Mouse (Mus musculus) inflammation-experienced regulatory T-cells, adult 6 months (primary cell): ENCODE data around the gene Mrtfb. TPM values are rescaled to one million over a fixed set of nuclear protein-coding genes. Genes with fewer than 3 reads are reported as not detected.

ENCODE experiments used
- ATAC-seq: one replicate; pipeline ENCODE4 v1.8.0; 2017
- polyA plus RNA-seq, 3 experiments: library from polyadenylated mRNA; unstranded; fragments of 100-300 nt; shearing (Covaris generic); gene quantifications; one replicate each; pipeline ENCODE4 v1.2.1; 2017

The Mrtfb gene
- polyA plus RNA-seq, 3 experiments from 2014 or later: 10.0 to 16.4 (median 14.8) TPM

DNA sequence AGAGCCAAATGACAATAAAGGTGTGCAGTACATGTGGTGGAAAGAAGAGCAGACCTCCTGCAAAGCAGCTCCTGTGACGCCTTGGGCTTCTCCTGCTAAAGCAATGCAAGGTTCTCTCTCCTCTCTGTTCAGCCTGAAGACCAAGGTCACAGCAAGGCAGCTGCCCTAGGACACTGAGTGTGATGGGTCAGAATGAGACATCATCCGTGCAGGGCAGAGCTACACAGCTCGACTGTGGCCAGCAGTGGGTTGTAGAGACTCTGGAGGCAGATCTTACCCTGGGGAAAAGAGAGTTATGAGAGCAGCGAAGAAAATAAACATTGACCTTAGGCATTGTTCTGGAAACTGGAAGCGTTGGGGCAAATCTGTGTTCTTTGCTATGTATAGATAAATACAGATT is 98.2 kb downstream of the Mrtfb start:
- no peak for ATAC-seq

DNA sequence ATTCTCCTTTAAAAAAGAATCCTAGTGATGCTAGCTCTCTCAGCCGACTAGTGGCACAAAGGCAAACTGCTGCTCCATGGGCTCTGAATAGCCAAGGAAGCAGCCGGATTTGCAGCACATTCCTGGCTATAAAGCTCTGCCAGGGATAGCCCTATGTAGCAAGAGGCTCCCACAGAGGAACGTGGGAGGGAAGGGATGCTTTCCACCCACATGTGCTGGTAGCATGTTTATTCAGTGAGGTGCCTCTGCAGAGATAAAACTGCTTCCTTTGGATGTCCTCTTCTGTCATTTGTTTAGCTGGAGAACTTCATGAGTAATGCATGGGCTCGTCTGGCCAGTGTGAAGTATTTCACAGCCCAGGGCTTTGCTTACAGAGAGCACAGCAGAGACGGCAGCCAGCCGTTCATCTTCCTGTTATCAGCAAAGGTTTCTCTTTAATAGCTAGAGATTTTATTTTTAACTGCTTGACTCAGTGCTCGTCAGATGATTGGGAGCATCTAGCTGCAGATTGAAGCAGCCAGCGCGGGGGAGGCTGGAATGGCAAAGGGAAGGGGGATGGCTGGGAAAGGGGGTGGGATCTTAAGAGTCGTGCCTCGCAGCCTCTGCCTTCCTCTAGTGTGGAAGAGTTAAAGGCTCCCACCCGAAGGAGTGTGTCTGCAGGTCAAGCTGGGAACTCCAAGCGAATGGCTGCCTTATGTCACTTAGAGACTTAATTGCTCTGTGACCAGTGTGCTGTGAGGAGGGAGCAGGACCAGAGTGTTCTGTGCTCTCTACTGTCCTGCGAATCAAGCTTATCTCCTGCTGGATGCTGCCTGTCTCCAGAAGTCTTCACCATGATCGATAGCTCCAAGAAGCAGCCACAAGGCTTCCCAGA is 101.8 kb downstream of the Mrtfb start:
- no peak for ATAC-seq

DNA sequence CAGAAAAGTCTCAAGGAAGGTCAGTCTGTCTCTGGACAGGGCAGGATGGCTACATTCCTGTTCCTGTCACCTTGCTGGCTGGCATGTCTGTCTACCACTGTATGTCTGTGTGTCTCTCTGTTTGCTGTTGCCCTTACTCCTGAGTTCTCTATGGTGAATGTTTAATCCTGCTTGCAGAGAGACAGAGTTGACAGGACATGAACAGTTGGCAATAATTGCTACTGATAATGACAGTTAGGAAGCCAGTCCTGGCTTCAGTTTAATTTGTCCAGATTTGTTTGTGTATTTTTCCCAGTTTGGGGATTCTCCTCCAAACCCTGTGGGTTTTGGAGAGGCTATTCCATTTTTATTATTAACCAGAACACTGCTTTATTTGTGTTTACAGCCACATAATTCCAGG is 102.5 kb downstream of the Mrtfb start:
- ATAC-seq: no peak

DNA sequence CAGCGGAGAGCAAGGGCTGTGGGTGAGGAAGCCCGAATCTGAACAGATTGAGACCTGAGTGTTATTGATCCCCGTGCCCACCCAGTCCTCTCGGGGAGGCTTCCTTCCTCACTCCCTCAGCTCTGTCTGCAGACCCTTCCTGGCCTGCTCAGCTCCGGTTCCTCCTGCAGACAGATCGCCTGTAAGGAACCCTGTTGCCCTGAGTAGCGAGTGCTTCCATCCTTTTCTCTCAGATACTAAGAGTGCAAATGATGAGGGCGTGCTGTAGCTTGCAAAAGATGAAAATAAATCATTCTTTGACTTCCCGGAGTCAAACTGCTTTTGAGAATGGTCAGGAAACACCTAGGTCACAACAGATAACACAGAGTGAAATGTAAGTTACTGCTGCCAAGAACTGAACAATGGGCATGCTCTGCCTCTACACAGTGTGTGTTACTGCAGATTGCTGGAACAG is 103.2 kb downstream of the Mrtfb start:
- ATAC-seq: no peak

DNA sequence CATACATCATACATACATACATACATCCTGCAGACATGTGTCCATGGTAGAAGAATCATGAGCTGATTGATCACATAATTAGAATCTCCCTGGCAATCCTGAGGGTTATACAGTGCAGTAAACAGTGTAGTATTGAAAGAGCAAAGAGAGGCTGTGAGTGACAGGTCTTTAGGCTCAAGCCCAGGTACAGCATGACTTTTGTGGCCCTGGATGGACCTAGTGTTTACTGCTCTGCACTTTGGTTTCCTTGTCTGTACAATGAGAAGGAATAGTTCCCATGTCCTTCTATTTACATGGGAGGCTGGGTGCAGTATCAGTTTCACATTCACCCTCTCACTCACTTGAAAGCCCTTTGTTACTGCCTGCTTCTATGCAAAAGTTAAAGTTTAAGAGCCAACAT is 103.9 kb downstream of the Mrtfb start:
- no peak for ATAC-seq

DNA sequence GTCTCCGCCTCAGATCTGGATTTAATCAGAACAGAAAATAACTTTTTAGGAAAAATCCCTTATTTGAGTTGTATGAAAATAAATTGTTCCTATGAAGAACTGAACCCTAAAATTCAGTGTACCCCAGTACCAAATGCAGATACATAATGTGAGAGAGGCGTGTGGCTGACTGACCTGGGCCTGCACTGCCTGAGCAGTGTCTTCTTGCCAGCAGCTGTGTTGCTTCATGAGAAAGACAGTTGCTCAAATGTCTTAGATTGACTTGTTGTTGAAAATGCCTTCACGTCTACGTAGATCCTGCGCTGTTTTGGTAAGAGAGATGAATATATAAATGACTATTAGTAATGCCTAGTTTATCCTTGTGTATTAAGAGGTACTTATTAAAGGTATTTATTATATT is 104.6 kb downstream of the Mrtfb start:
- no peak for ATAC-seq

DNA sequence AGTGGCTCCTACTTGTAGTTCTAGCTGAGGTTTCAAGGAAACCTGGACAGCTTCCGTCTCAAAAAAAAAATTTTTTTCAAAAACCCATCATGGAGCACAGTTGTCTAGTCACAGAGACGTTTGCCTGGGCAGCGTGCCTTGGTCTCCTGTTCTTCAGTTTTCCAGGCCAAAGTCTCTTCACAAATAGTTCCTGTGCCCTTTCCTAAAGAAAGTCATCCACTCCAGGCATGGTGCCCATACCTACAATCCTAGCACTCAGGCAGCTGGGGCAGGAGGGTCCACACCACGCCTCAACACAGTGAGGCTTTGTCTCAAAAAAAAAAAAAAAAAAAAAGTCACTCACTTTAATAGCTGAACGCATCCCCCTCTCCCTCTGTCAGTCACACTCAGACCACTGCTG is 106.9 kb downstream of the Mrtfb start:
- no peak for ATAC-seq

DNA sequence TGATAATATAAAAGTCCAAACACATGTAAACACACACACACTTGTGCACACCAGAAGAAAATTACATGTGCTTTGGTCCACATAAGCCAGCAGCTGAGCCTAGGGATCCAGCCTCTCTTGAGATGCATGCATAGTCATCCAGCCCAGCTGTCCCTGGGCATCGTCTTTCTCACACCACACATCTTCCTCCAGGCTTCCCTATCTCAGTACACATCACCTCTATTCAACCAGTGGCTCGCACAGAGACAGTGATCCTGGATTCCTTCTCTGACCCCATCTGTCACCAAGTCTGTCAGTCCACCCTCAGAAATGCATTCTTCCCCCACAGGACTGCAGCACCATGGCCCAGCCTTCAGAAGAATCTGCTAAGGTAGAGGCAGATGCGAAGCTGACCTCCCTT is 107.9 kb downstream of the Mrtfb start:
- no peak for ATAC-seq

DNA sequence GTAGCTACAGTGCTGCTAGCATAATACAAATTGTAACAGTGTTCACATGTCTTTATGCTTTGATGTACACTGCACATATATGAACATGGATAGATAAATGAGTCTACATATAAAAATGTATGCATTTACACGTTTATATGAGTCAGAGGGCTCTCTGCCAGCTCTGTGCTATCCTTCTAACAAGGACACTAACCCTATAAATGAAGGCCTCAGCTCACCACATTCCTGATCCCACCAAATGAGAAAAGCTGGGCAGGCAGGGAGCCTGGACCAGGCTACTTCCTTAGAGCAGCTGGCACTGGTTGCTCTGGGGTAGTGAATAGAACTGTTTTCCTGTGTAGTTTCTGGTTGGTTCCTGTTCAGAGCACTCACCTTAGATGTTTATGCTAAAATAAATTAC is 110.0 kb downstream of the Mrtfb start:
- ATAC-seq: no peak

DNA sequence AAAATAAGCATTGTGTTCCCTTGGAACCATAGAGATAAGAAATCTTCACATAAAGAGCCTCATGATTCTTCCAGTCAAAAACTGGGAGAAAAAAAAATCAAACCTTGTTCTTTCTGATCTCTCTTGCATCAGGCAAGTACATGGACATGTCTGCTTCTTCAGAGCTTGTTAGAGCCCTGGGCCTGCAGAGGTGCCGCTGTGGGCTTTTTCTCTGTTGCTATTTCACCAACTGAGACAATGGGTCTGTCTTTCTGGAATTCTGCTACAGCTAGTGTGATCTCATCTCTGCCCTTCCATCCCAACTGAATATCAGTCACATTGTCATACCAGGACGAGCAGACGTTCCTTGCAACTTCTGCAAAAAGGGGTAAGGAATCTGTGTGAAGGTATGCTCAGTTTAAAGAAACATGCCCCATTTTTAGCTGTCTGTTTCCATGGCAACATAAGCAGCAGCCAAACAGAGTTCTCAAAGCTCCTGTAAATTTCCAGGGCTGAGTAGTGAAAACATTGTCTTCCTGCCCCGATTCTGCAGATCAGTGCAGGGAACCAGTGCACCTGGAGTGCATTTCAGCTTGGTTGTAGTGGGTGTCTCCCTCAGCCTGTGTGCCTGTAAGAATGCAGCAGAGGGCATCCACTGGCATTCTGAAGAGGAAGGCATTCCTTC is 110.7 kb downstream of the Mrtfb start:
- no peak for ATAC-seq

DNA sequence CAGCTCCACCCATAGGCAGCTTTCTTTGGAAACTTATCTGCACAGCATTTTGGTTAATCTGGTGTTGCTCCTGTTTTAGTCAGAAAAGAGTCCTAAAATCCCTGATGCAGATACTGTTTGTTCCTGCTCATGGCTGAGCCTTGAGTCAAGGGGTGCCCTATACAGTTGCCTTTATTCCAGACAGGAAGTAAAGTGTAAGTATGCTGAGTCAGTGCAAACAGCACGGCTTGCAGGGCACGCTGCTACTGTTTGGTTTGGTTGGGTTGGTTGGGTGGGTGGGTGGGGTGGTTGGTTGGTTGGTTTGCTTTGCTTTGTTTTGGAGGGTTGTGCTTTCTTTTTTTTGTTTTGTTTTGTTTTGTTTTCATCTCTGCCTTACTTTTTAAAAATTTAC is 111.2 kb downstream of the Mrtfb start:
- no peak for ATAC-seq

DNA sequence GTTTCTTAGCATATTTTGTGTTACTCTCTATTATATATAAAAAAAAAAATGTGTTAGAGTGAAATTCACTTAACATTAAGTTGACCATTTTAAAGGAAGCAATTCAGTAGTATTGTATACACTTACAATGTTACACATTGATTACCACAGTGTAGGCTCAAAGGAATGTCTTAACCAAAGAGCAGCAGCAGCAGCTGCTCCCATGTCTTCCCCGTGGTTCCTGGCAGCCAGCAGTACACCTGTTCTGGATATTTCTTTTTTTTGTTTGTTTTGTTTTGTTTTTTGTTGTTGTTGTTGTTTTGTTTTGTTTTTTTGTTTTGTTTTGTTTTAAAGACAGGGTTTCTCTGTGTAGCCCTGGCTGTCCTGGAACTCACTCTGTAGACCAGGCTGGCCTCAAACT is 112.4 kb downstream of the Mrtfb start:
- ATAC-seq: no peak

DNA sequence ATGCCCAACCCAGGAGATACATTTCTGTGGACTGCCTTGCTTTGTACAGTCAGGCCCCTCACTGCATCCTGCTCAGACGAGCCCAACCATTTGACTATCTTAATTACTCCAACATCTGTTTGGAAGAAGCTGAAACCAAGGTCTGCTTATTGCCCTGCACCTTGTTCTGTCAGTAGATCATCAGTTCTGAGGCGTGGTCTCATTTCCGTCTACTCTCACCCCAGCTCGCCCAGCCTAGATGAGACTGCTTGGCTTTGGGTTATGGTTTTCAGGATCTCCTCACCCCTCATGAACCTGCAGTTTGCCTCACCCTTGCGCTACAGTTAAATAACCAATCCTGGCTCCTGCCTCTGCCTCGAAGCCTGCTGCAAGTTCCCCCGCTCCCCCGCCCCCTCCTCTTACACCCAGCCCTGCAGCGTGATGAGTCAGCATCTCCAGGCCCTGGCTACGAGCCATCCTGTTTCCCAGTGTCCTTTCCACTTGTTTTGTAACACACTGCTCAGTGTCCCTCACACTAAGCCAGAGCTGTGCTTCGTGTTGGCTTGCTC is 115.5 kb downstream of the Mrtfb start:
- no peak for ATAC-seq

DNA sequence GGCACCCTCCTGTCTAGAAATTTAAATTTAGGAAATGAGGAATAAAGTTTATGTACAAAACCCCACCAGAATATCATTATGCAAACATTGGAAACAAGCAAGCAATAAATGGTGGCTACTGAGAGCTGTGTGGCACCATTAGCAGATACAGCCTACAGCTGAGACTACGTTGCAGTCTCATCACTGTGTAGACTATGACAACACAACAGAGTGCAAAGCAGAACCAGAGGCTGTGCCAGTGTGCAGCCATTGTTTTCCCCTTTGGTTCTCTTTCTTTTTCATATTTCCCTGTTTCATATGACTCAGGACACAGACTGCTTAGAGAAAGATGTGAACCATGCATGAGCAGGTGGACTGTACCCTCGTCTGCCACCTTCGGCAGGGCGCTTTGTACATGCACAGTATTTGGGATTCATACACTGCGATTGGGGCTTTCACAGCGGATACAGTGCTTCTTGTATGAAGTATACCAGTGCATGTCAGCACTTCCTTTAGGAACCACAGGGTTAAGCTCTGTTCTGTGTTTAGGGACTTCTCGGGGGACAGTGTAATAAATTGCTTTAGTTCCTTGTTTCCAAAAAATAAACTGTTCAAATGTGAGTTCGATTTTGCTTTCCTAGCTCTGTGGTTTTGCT is 116.7 kb downstream of the Mrtfb start:
- no peak for ATAC-seq

DNA sequence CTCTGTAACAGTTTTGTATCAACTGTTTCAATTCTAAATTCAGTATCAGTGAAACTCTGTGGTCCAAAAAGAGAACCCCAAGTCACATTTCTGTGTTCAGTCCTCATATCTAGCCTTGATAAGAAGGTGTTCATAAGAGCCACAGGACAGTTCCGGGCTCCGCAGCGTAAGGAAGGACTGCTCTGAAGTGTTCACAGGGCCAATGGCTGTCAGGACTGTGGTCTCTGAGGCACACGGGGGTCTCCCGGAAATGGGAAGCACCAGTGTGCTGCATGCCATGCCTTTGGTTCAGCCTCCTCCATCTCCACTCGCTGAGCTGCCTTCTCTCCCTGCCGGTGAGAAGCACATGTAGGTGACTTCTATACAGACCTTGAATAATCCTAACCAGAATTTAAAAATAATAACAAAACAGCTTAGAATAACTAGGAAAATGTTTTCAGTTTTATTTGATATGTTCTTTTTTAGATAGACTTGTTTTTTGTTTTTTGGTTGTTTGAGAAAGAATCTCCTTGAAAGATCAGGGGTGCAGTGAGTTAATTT is 120.7 kb downstream of the Mrtfb start:
- ATAC-seq: no peak

DNA sequence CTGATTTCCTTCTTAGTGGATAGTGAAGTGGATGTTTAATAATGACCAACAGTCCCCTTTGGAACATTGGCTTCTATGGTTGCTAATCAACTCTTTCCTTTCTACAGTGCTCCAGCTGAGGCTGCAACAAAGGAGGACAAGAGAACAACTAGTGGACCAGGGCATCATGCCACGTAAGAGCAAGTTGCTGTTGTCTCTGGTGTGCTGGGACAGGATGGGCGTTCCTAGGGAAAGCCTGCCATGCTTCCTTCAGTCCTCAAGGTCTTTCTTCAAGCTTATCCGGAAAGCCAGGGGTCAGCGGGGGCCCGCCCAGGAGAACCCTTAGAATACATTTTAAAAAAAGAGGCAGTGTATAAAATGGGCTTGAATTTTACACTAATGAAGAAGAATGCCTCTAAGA is 121.9 kb downstream of the Mrtfb start:
- ATAC-seq: no peak

DNA sequence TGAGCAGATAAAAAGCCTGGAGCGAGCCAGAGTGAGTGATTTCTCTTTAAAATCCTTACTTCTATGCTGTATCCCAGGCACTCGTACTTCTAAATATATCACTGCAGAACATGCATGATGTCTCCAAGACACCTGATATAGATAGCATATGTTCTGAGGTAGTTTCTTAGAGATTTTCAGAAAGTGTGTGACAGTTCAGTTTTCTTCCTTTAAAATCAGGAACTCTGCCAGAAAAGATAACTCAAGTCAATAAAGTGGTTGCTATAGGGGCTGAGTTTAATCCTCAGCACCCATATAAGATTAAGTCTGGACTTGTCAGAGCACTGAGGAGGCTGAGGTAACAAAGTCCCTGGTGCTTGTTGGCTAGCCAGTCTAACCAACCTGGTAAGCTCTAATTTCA is 123.6 kb downstream of the Mrtfb start:
- ATAC-seq: no peak

DNA sequence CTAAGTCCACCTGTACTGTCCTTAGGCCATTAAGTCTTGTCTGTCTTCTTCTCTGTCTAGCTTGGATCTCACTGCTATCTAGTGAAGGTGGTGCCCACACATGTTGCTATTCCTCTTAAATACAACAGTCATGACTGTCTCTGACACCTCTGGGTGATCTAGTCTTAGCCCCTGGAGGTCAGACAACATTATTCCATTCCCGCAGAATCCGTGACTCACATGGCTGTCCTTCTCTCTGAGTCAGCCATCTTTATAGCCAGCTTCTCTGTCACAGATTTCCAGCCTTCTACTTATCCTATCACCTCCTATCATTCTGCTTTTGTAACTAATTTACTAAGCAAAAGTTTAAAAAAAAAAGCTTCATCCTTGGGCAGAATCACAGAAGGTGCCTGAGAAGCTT is 125.5 kb downstream of the Mrtfb start:
- ATAC-seq: no peak

DNA sequence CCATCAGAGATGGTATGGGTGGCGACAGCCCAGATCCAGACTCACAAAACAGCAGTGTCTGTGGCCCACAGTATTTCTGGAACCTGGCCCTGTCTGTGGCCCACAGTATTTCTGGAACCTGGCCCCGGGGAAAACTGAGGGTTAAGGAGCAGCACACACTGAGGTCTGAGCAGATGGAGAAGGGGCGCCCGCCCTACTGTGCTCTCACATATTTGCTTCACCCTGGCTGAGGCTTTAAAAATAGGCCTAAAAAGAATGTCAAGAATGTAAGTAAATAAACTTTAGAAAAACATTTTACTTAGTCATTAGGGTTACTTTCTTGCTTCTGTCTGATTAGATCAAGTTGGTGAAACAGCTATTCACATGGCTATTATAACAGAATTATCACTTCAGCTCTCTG is 131.0 kb downstream of the Mrtfb start:
- ATAC-seq: no peak

DNA sequence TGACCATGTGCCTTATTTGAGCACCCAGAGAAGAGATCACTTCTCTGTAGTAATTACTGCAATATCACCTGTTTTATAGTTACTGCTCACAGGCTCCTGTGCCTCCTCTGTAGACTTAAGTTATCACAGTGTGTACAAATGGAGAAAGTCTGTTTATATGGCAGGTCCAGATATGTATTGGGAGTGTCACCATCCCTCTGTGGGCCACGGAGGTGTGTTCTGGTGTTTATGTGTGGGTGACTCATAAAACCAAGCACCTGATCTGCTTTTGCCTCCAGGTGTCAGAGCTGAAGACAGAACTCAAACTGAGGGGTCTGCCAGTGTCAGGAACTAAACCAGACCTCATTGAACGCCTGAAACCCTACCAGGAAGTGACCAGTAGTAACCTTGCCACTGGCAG is 144.1 kb downstream of the Mrtfb start:
- ATAC-seq: no peak

DNA sequence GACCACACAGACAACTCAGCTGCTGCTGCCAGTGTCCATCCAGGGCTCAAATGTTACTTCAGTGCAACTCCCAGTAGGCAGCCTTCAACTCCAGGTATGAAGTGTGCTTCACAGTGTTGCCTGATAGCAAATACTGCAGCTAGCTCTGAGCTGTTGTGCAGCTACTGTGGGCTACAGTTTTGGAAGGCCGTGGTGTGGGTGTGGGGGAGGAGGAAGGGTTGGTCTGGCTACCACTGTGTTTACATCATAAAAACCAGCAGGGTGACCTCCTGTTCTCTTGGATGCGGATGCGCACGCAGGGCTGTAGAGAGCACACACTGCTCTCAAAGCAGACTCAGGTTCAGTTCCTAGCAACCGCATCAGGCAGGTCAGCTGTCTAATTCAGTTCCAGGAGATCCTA is 145.3 kb downstream of the Mrtfb start:
- ATAC-seq: no peak

DNA sequence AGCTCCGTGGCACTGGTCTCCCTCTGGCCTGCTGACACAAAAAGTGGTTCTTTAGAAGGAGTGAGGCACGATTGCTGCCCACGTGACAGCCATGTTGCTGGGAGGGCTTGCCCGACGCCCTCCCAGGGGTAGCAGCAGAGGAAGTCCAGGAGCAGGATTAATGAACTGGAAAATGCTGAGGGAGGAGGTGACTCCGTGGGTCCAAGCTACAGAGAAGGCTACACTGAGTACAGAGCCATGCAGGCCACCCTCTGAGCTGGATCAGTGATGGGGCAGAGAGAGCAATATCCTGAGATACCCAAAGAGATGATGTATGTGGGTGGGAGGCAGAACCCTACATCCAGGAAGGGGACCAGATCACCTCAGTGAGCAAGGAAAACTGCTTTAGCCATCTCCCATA is 148.4 kb downstream of the Mrtfb start:
- no peak for ATAC-seq

DNA sequence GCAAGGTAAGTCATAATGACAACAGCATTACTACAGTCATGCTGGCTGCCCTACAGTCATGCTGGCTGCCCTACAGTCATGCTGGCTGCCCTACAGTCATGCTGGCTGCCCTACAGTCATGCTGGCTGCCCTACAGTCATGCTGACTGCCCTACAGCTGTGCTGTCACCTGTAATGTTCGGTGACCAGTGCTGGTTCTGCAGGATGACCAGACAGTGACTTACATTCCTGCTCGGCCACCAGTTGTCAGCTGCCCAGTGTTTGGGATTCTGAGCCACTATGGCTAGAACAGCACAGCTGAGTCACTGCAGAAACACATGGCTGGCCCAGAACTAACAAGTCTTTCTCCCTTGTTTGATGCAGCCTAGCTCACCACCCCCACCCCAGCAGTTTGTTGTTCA is 149.1 kb downstream of the Mrtfb start:
- no peak for ATAC-seq
